Mouse (Mus musculus) c-Kit-positive CD71-positive TER-119-positive erythroid progenitor cells, embryonic 14.5 days (primary cell): ENCODE measurements around the gene Gm32742.
A peak's percentile ranks its signal among the peaks of the same experiment; 100 is the strongest.

ENCODE experiments used
- DNase-seq: peaks from one replicate; pipeline ENCODE4 v3.0.0-alpha.2; 2013; ENCODE audit warnings: low spot score

Gm32742 gene

GRCm38 (mm10) chr9:51165312-51166180, at the start of gene Gm32742:
Gene Gm32742, minus strand, starts transcription at chr9:51165517.
- no peak for DNase-seq

DNA sequence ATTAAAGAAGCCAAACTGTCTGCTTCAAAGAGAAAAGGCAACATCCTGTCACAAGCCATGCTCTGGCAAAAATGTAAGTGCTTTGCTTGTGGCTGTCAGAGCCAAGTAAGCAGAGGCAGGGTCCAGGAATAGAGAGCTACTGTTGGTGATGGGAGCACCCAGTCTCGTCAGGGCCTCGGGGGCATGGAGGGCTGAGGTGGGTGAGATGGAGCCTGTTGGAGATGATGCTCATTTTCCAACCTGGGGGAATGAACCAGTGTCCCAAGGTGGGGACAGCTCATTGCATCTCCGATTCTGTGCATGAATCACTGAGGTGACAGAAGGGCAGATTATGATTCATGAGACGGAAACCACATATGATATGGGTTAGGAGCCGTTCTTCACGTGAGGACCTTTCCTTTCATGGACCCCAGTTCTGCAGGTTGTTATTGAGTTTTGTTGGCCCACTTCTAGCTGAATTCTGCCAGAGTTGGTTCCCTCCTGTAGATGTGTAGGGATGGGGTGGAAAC, 48.5 kb upstream of the Gm32742 start:
- no peak for DNase-seq

GRCm38 (mm10) chr9:51213023-51213728, 47.9 kb upstream of the Gm32742 start, which contains the start of gene Pou2af1:
Gene Pou2af1, plus strand, starts transcription at chr9:51213708.
- no peak for DNase-seq

DNA sequence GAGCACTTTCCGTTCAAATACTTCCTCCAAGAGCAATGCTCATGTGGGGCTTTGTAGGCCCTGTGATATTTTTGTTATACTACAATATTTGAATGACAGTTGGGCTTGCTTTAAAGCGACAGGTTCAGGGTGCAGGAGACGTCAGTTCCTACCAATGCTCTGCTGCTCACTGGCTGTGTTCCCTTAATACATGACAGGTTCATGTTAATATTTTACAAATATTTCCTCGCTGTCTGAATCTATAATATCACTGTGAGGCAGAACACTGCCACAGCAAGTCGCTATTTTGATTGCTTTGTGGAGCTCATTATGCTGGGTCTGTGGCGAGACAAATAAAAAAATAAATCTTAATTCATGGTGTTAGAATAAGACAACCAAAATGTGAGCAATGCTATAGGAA, 45.9 kb upstream of the Gm32742 start:
- DNase-seq = no peak

DNA sequence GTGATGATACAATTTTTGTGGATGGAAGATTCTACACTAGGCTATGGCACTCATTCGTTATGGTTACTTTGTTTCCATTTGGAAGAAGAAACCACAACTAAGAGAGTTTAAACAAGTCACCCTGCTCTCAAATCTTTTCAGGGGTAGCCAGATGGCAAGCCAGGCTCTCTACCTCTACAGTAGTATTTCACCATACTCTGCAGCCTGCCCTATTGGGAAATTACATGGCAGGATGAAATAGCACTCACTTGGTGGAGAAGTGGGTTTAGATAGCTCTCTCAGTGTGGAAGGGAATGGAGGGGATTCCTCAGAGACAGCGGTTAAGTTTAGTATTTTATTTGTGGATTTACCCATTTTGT, 43.6 kb upstream of the Gm32742 start:
- DNase-seq = no peak

DNA sequence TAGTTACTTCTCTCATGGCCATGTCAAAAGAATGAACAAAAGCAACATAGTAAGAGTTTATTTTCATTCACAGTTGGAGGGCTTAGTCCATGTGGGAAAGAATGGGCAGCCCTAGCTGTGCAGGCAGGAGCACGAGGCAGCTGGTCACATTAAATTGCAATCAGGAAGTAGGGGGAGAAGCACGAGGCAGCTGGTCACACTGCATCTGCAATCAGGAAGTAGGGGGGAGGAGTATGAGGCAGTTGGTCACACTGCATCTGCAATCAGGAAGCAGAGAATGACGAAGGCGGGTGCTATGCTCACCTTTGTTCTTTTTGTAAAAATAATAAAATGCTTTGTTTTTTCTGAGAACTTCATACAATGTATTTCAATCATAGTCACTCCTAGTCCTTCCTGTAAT, 29.5 kb upstream of the Gm32742 start:
- no peak for DNase-seq

DNA sequence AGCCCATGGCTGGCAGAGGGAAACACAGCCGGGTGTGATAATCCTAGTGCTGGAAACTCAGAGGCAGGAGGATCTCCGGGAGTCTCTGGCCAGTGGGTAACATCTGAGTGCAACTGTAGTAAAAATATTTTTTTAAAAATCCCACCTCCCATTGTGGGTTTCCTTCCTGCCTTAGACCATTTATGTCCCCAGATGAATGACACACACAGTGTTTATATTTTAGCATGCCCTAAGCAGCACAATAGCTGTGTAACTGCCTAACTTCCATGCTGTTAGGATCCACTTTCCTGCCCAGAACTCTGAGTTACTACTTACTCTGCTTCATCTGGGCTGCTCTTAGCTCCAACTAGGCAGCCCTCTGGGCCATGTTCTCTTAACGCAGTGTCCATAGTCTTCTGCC, 25.3 kb upstream of the Gm32742 start:
- DNase-seq = no peak

DNA sequence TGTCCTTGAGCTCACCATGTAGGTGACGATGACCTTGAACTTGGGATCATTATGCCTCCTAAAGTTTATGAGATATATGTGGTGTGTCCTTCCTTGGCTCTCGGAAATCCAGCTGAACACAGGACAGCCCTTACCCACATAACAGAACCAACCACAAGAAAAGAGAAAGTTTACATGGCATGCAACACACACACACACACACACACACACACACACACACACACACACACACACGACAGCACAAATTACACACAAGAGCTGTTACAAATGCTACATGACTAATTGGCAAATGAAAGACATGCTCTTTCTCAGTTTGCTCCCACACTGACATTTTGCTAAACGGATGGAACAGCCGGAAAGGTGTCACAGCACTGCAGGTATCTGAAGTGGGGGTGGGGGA, 20.6 kb upstream of the Gm32742 start:
- no peak for DNase-seq

- DNase-seq = no peak
These were observed 20.1 kb upstream of the Gm32742 start for GRCm38 (mm10) chr9:51185386-51185785.

- no peak for DNase-seq
These were observed 17.7 kb upstream of the Gm32742 start for GRCm38 (mm10) chr9:51182716-51183710.

- no peak for DNase-seq
These were observed 15.3 kb upstream of the Gm32742 start for GRCm38 (mm10) chr9:51180621-51181020.

DNA sequence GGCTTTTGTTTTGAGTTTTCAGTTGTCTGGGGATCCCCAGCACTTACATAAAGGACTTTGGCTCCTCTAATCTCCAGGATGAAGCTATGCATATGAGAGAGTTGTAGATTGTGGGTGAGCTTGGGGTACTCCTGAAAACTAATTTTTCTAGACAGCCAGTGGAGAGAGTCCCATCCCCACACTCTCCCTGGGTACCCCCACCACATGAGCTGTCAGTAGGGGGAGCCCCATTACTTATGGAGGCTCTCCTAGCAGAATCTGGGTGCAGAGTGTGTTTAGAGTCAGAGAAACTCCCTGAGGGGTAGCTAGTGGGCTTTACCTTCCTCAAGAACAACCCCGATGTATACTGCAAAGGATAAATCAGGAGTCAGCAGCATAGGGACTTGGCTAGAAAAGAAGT, 13.0 kb upstream of the Gm32742 start:
- no peak for DNase-seq

DNA sequence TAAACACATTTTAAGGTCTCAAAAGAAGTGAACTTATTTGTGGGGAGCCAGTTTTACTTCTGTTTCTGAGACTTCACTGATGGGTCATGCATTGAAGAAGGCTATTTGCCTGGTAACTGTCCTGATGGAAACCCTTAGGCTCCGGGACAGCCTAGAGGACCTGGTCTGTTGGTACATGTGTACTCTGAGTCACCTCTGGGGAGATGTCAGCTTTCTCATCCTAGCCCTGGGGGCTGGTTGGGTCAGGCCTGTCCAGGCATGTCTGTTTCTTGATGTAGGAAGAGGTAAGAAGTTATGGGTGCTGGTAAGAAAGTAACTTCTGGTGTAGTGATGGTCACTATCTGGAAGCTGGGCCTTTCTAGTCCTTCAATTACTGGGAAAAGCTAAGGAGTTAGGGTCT, 10.4 kb upstream of the Gm32742 start:
- DNase-seq = no peak

DNA sequence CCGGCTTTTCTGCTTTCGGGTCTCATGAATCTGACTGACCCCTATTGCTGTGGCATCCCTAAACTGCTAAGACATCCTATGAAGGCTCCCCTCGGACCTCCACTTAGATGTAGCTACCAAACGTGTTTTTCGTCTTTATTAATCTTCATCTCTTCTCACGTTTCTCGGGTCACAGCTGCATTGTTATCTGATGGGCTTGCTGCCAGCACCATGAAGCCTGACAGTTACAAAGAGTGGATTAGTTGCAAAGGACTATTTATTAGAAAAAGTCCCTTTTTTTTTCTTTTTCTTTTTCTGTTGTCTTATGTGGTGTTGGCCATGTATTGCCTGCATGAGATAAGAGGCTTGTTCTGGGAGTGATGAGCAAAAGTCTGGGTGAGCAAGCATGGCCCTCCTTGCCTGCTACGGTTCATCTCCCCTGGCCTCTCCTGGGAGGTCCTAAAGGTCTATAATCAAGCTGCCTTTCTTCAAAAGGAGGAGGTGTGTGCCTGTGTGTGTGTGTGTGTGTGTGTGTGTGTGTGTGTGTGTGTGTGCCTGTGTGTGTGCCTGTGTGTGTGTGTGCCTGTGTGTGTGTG, 9.7 kb upstream of the Gm32742 start:
- DNase-seq = no peak

GRCm38 (mm10) chr9:51170298-51170697, 5.0 kb upstream of the Gm32742 start:
- DNase-seq = no peak

GRCm38 (mm10) chr9:51169133-51169532, 3.8 kb upstream of the Gm32742 start:
- no peak for DNase-seq

DNA sequence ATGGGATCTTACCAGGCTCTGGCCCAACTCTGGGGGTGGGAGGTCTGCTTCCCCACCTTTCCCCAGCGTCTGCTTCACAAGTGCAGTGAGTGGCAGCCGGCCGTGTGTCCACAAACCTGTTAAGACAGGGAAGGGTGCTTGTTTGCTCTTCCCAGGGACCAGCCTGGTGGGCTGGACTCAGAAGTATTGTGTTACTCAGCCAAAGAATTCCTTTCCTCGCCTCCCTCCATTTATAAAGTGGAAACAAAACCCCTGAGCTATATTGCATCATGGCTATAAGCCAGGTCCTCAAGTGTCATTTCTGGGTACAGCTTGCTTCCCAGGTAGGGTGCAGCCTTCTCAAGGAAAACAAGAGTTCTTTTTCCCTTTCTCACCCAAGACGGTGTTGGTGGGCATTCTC, 3.4 kb upstream of the Gm32742 start:
- DNase-seq = no peak

DNA sequence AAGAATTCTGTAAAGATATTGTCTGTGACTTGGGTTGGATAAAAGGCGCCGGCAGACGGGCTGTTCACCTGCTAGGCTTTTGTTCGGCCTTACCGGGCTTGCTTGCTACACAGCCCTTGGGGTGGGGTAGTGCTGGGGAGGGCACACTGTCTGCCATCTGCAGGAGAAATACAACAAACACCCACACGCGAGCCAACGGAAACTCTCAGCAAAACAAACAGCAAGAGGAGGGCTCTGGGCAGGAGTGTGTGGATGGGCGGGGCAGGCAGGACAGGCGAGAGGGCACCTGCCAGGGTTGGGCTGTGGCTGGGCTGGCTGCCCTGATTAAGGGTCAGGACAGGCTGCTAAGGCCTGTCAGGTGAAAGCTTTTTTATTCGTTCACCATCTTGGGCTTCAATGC, 2.6 kb upstream of the Gm32742 start:
- DNase-seq = no peak

GRCm38 (mm10) chr9:51163989-51164388, 1.3 kb downstream of the Gm32742 start:
- DNase-seq = no peak

GRCm38 (mm10) chr9:51161771-51162388, 3.4 kb downstream of the Gm32742 start:
- DNase-seq = peak; percentile 40

- DNase-seq = peak; percentile 60
These were observed 13.1 kb downstream of the Gm32742 start for GRCm38 (mm10) chr9:51152079-51152752.
